Mouse (Mus musculus) hindbrain, embryonic 16.5 days (tissue): Measurements from ENCODE around the gene Ttyh1. TPM values are rescaled to one million over a fixed set of nuclear protein-coding genes. Genes with fewer than 3 reads are reported as not detected.
A peak's percentile ranks its signal among the peaks of the same experiment; 100 is the strongest.

Source experiments
- ATAC-seq: fragments of 200-750 bp; cut with Nextera tagmentation; 2 replicates; pipeline ENCODE4 v1.8.0; 2017; ENCODE audit warnings: moderate TSS enrichment, moderate library complexity
- H3K27ac ChIP-seq: fragments of 300-500 bp; sonication (generic); 2 replicates; pipeline ENCODE4 v1.5.1; 2014; ENCODE audit warnings: low read depth, mild to moderate bottlenecking, control low read depth, low read length, moderate library complexity
- H3K27me3 ChIP-seq: fragments of 300-500 bp; sonication (generic); replicated peaks from 2 replicates; pipeline ENCODE4 v1.6.1; 2014; ENCODE audit warnings: low read length; ENCODE audit not compliant: control insufficient read depth, insufficient read depth
- H3K36me3 ChIP-seq: fragments of 300-500 bp; sonication (generic); 2 replicates; pipeline ENCODE4 v1.6.1; 2014; ENCODE audit warnings: mild to moderate bottlenecking, low read length, moderate library complexity, mixed read lengths; ENCODE audit not compliant: control insufficient read depth, insufficient read depth
- H3K4me1 ChIP-seq: fragments of 300-500 bp; sonication (generic); 2 replicates; pipeline ENCODE4 v1.6.1; 2014; ENCODE audit warnings: low read depth, low read length; ENCODE audit not compliant: control insufficient read depth, insufficient read depth
- H3K4me2 ChIP-seq: fragments of 300-500 bp; sonication (generic); 2 replicates; pipeline ENCODE4 v1.6.1; 2014; ENCODE audit warnings: mild to moderate bottlenecking, low read length, control low read depth, moderate library complexity
- H3K4me3 ChIP-seq: fragments of 300-500 bp; sonication (generic); 2 replicates; pipeline ENCODE4 v1.5.1; 2014; ENCODE audit warnings: mild to moderate bottlenecking, low read length, control low read depth, moderate library complexity
- H3K9ac ChIP-seq: fragments of 300-500 bp; sonication (generic); 2 replicates; pipeline ENCODE4 v1.6.1; 2014; ENCODE audit warnings: low read depth, mild to moderate bottlenecking, control low read depth, low read length, moderate library complexity
- H3K9me3 ChIP-seq: fragments of 300-500 bp; sonication (generic); 2 replicates; pipeline ENCODE4 v1.6.1; 2014; ENCODE audit warnings: mild to moderate bottlenecking, low read length, moderate library complexity; ENCODE audit not compliant: control insufficient read depth
- WGBS: fragments of 180-500 bp; shearing (Covaris S2); extraction: QIAGEN DNeasy Blood & Tissue Kit; methylation state at CpG from one replicate; pipeline ENCODE4 v1.1.7; 2014; 5-methylcytosine and 5-hydroxymethylcytosine counted together
- polyA plus RNA-seq: library from polyadenylated mRNA; unstranded; fragments of >200 nt; fragmentation: Nextera tagmentation; extraction: Ambion mirVana; gene quantifications from 2 replicates; pipeline ENCODE4 v1.2.1, GENCODE M21; 2015

The Ttyh1 gene
- polyA plus RNA-seq, 1 experiment from 2014 or later, result 239 TPM

- Histone ChIP-seq H3K4me2 (no peak overlapping the region), H3K27me3 (no peaks in the 10 kb centered on the region), H3K4me1 (peaks cover 5% of the 10 kb centered on the region), H3K9ac (no peak overlapping the region), H3K4me3 (no peak overlapping the region), H3K9me3 (no peaks in the 10 kb centered on the region), H3K27ac (no peak overlapping the region), H3K36me3 (no peaks in the 10 kb centered on the region)
- no peak for ATAC-seq
- 60% methylated on average over 8 of the region's 8 CpGs for WGBS
Measured at GRCm38 (mm10) chr7:4117050-4117814, 2.0 kb upstream of the Ttyh1 start.

- H3K9ac ChIP-seq, result peak overlapping the region; percentile 92
- peak overlapping the region; percentile 76 for H3K4me3 ChIP-seq
- peak; percentile 5; the same call in 1 of the 2 replicates for ATAC-seq
- no peaks in the 10 kb centered on the region for H3K9me3 ChIP-seq
- H3K4me1 ChIP-seq, result peaks cover 24% of the 10 kb centered on the region
- H3K27me3 ChIP-seq, result no peaks in the 10 kb centered on the region
- H3K27ac ChIP-seq, result peak overlapping the region; percentile 88
- 6% methylated on average over 17 of the region's 19 CpGs for WGBS
- H3K4me2 ChIP-seq, result peak overlapping the region; percentile 74
- no peaks in the 10 kb centered on the region for H3K36me3 ChIP-seq
Measured at GRCm38 (mm10) chr7:4119976-4120921, 1.0 kb downstream of the Ttyh1 start.

DNA sequence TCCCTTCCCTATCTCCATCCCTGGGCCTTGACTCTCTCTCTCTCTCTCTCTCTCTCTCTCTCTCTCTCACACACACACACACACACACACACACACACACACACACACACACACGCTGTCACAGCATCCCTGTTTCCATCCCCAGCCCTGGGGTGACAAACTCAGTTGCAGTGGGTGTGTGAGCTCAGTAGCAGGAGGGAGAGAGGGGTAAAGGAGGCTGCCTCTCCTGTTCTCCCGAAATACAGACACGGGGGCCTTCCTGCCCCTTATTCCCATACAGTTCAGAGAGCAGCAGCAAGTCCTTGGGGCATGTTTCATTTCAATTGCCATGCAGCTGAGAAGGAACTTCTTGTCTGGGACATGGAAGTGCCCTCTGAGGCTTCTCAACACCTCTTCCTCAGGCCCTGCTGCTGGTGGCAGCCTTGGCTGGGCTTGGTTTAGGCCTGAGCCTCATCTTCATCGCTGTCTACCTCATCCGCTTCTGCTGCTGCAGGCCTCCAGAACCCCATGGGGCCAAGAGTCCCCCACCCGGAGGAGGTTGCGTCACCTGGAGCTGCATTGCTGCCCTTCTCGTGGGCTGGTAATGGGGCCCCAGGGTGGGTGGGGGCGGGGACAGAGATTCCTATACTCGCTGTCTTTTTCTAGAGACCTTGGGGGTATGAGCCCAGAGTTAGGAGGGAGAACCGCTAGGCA, 3.0 kb downstream of the Ttyh1 start:
- Histone ChIP-seq H3K27me3 (no peaks in the 10 kb centered on the region), H3K4me2 (peak overlapping the region; percentile 74), H3K27ac (peak overlapping the region; percentile 88), H3K9ac (peak overlapping the region; percentile 92), H3K9me3 (no peaks in the 10 kb centered on the region), H3K4me3 (peak overlapping the region; percentile 8), H3K36me3 (no peaks in the 10 kb centered on the region), H3K4me1 (peaks cover 27% of the 10 kb centered on the region)
- no peak for ATAC-seq
- WGBS, result 23% methylated on average over 11 of the region's 11 CpGs

GRCm38 (mm10) chr7:4122783-4123182, 3.6 kb downstream of the Ttyh1 start:
- H3K36me3 ChIP-seq, result peaks cover 2% of the 10 kb centered on the region
- 68% methylated on average over 10 of the region's 10 CpGs for WGBS
- H3K9me3 ChIP-seq, result no peaks in the 10 kb centered on the region
- peaks cover 27% of the 10 kb centered on the region for H3K4me1 ChIP-seq
- H3K9ac ChIP-seq, result 0 out of 2 replicates have a peak overlapping the region, but pooled peaks have one; percentile 2
- no peak overlapping the region for H3K4me3 ChIP-seq
- H3K27me3 ChIP-seq, result no peaks in the 10 kb centered on the region
- ATAC-seq, result no peak
- H3K4me2 ChIP-seq, result peak overlapping the region; percentile 74
- peak overlapping the region; percentile 88 for H3K27ac ChIP-seq

GRCm38 (mm10) chr7:4123732-4124131, 4.5 kb downstream of the Ttyh1 start:
- Histone ChIP-seq H3K9me3 (no peaks in the 10 kb centered on the region), H3K27me3 (no peaks in the 10 kb centered on the region), H3K27ac (peak overlapping the region; percentile 88), H3K9ac (peak overlapping the region; percentile 44), H3K4me2 (peak overlapping the region; percentile 44), H3K36me3 (peaks cover 6% of the 10 kb centered on the region), H3K4me1 (peaks cover 27% of the 10 kb centered on the region), H3K4me3 (peak overlapping the region; percentile 13)
- WGBS, result 22% methylated on average over 1 of the region's 1 CpGs
- peak; percentile 80 for ATAC-seq

- no peaks in the 10 kb centered on the region for H3K9me3 ChIP-seq
- H3K4me2 ChIP-seq, result peak overlapping the region; percentile 44
- peak; percentile 88 for ATAC-seq
- H3K9ac ChIP-seq, result peak overlapping the region; percentile 48
- peaks cover 6% of the 10 kb centered on the region for H3K36me3 ChIP-seq
- 0% methylated on average over 10 of the region's 10 CpGs for WGBS
- H3K27ac ChIP-seq, result peak overlapping the region; percentile 88
- peak overlapping the region; percentile 22 for H3K4me3 ChIP-seq
- peaks cover 27% of the 10 kb centered on the region for H3K4me1 ChIP-seq
- H3K27me3 ChIP-seq, result no peaks in the 10 kb centered on the region
Measured at GRCm38 (mm10) chr7:4124315-4124759, 5.1 kb downstream of the Ttyh1 start.

DNA sequence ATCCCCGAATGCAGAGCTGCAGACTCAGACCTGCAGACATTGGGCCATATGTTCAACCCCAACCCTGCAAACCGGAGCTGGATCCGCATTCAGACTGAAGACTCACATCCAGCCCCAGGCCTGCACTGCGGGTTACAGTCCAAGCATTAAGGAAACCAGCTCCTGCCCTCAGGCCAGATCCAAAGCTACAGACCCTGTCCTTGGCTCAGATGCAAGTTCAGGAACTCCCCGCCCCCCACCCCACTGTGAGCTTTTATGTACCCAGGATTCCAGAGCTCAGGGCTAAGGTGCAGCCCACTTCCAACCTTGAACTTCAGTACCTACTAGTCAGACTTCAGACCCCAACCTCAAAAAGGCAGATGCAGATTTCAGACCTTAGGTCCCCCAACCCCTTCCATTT, 5.6 kb downstream of the Ttyh1 start:
- Histone ChIP-seq H3K27ac (peak overlapping the region; percentile 88), H3K4me2 (peak overlapping the region; percentile 44), H3K27me3 (no peaks in the 10 kb centered on the region), H3K4me3 (peak overlapping the region; percentile 22), H3K9ac (peak overlapping the region; percentile 48), H3K9me3 (no peaks in the 10 kb centered on the region), H3K4me1 (peaks cover 27% of the 10 kb centered on the region), H3K36me3 (peaks cover 6% of the 10 kb centered on the region)
- WGBS, result 6% methylated on average over 5 of the region's 5 CpGs
- ATAC-seq, result 0 out of 2 replicates have a peak, but pooled peaks have one; percentile 0

DNA sequence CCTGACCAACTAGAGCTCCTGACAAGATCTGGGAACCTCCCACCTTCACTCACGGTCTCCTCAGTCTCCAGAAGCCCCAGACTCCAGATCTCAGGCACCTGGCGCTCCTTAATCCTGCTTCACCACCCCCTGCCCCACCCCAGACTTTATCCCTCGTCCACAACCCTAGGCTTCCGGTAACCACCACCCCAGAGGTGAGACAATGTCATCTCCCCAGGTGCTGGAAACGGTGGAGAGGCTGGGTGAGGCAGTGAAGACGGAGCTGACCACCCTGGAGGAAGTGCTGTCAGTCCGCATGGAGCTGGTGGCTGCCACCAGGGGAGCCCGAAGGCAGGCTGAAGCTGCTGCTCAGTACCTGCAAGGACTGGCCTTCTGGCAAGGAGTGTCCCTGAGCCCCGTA, 6.1 kb downstream of the Ttyh1 start:
- no peak for ATAC-seq
- H3K9me3 ChIP-seq, result no peaks in the 10 kb centered on the region
- peak overlapping the region; percentile 43; the same call in 1 of the 2 replicates for H3K9ac ChIP-seq
- H3K4me3 ChIP-seq, result no peak overlapping the region
- H3K36me3 ChIP-seq, result peaks cover 6% of the 10 kb centered on the region
- H3K4me2 ChIP-seq, result peak overlapping the region; percentile 17
- H3K27ac ChIP-seq, result peak overlapping the region; percentile 88
- H3K4me1 ChIP-seq, result peaks cover 27% of the 10 kb centered on the region
- H3K27me3 ChIP-seq, result no peaks in the 10 kb centered on the region
- 36% methylated on average over 9 of the region's 9 CpGs for WGBS
